Mouse (Mus musculus): ENCODE data around the gene Fbxl16. TPM values are rescaled to one million over a fixed set of nuclear protein-coding genes. Genes with fewer than 3 reads are reported as not detected.
"Not testable (repeated sequence)": the region's sequence is repeated elsewhere in the genome, so short reads cannot be mapped to it uniquely, and the experiment has no call there.

The Fbxl16 gene
- polyA plus RNA-seq, 2 experiments from 2014 or later, result 0.16 TPM; not detected in 1

DNA sequence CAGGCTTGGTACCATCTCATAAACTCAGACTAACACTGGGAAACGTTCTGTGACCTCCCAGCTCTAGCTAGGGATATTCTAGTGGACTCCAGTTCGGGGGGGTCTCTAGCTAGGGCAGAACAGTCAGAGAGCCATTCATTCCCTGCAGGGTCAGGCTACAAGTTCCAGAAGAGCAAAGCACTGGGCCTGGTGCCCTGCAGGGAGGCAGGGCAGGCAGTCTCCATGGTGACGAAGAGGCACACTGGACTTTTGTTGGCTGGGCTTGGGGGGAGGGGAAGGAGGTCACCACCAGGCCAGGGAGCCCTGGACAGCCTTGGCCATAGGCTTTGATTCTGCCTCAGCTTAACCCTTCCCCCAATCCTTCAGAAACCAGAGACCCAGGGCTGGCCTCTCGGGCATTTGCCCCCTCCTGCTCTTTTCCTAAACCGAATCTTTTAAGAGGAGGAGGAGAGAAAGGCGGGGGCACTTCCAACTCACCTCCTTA, 13.2 kb upstream of the Fbxl16 start, which contains the start of gene AC134908.4:
AC134908.4 (minus strand) TSS at position 51 of the 484 bp plus-strand sequence.
- no peak for ATAC-seq

DNA sequence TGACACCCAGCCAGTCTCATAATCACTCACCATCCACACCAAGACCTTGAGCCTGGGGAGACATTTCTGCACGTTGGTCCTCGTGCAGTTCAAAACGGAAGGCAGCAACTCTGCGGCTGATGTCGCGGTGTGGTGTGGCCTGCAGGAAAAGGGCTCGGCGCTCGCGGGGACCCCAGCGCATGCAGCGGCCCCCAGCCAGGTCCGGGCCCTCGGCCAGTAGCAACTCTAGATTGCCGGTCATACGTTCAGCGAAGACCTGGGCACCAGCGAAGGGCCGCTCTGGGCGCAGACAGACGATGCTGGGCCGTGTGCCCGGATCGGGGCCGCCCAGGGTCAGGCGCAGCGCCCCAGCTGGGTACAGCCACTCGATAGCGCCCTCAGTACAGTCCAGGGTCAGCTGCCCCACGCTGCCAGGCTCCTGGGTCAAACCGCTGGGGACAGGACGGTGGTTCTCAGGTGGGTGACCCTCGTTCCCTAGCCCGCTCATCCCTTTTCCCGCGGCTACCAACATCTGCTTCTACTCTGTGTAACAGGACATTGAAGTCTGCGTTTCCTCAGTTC, 12.6 kb upstream of the Fbxl16 start:
- ATAC-seq, result no peak

DNA sequence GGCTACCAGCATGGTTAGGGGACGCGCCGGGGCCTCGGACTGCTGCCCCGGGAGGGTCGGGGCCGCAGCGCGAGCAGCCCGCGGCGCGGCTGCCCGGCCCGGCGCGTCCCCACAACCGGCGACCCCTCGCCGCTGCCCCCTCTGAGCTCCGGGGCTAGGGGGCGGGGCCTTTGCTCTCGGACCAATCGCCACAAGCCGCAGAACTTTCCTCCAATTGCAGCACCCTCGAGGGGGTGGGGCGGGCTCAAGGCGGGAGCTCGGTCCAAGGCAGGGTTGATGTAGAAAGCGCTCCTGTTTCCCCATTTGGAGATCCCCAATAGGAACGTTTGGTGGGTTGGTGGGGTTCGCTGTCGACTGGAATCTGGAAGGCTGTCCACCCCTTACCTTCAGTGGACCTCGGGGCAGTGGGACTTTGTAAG, 11.9 kb upstream of the Fbxl16 start, which contains the start of gene Metrn:
Metrn (minus strand) TSS at position 186 of the 419 bp plus-strand sequence.
- peak; percentile 33 for ATAC-seq

DNA sequence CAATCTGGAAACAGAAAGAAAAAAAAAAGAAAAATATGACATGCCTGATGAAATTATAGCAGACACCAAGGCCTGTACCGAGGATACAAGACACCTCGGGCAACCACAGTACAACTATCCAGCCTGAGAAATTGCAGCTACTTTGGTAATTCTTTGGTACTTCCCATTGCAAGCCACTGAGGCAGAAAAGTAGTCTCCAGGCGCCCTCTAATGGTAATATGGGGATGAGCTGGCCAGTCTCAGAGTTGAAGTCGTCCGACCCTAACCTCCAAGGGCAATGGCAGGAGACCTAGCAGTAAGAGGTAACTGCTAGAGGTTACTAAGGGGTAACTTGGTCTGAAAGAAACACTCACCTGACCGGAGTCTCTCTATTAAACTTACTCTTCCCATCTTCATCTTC, 7.9 kb upstream of the Fbxl16 start:
- ATAC-seq, result peak; percentile 84

DNA sequence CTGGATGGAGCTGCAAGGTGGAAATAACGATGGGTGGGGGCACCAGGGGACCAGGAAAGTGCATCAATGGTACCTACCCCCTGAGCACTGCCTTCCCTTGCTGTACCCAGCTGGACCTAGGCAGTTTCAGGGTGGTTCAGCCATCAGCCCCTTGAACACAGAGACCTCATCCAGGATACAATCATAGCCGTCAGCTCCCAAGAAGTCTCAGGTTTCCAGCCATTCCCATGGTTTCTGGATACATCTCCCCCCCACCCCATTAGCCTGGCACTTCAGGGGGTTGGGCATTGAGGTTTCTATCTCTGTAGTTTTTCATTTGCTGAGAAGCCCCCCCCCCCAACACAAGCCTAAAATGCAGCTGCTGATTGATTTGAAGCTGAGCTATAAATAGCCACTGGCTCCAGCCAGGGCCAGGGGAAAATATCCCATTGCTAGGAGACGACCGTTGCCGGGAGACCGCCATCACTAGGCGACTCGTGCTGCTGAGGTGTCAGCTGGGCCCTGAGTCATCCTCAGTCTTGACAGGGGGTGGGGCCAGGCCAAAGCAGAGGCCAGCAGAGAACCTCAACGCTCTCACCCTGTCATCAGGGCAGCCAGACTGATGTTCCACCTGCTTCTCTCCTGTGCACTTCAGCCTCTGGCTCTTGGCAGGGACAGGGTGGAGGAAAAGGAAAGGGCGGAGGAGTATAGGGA, 5.9 kb upstream of the Fbxl16 start:
- ATAC-seq, result no peak

DNA sequence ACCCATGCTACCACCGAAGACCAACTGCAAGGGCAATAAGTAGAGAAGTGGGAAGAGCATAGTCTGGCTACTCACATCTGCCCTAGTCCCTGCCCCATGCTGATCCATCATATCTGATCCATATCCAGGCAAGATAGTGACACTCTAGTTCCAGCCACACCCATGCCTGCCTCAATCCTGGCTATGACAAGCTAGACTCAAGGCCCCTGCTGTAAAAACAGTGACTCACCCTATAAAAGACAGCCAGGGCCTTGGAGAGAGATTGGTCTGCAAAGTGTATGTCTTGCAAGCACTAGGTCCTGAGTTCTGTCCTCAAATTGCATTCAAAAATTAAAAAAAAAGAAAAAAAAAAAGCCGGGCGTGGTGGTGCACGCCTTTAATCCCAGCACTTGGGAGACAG, 2.4 kb upstream of the Fbxl16 start:
- ATAC-seq, result no peak

DNA sequence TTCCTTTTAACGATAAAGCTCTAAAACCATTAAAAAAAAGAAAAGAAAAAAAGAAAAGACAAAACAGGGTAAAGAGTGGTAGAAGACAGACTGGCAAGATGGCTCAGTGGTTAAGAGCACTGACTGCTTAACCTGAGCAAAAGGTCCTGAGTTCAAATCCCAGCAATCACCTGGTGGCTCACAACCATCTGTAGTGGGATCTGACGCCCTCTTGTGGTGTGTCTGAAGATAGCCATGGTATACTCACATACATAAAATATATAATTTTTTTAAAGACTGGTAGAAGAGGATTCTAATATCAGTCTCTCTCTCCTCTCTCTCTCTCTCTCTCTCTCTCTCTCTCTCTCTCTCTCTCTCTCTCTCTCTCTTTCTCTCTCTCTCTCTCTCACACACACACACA, 1.4 kb upstream of the Fbxl16 start:
- not testable (repeated sequence) for ATAC-seq

DNA sequence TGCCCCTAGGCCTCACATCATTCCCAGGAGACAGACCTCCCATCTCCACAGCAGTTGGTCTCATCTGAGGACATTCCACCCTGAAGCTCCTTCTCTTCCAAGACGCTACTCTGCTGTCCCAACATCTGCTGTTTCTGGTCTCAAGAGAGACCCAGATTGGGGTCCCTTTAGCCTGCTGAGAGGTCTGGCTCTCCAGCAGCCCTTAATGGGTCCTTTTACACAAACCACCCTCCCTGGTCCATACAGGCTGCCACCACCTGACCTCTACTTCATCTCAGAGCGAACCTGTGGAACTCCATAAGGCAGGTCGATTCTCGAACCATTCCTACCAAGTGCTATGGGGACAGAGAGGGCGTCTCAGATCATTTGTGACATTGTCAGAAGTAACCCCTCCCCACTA, 857 bp upstream of the Fbxl16 start:
- no peak for ATAC-seq

DNA sequence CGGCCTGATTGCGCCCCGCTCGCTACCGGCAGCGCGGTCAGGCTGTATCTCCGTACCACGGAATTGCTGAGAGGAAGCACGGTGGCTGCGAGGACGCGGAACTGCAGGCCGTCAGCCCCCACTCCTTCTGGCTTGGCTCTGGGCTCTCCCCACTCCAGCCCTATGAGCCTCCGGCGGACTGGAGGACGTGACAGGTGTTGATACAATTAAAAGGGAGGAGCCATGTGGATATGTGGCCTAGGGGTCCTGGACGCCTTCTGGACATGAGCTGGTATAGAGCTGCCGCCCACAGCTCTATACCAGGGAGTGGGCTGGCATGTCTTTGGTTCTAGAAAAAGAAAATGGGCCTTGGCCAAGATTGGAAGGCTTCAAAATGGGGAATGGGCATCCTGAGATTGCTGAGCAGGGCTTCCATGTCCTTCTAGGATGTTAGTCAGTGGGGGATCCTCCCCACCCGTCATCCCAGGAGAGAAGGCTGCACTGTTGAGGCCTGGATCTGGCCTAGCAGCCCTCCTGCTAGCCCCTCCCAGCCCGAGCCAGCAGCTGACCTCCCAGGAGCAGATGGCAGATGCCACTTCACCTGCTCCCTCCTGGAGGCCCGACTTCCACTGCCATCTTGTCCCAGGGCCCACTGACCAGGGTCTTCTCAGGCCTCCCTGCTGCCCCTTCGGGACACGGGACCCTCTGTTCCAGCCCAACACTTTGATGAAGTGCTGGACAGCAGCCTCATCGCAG, 888 bp downstream of the Fbxl16 start:
- ATAC-seq, result no peak

DNA sequence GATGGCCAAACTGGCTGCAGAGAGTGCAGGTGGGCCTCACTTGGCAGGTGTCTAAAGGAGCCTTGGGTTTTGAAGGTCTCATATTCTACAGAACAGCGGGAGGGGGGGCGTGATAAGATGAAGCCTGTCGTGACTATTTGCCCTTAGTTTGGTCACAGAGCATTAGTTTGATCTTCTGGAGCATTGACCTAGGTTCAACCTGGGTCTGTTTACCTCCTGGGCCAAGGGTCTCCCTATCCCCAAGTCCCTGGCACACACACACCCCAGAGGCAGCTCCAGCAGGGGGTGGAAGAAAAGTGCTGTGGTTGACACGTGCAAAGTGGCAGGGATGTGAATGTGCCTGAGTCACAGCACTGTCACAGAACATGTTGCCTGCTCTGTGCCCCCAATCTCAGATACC, 2.0 kb downstream of the Fbxl16 start:
- no peak for ATAC-seq

DNA sequence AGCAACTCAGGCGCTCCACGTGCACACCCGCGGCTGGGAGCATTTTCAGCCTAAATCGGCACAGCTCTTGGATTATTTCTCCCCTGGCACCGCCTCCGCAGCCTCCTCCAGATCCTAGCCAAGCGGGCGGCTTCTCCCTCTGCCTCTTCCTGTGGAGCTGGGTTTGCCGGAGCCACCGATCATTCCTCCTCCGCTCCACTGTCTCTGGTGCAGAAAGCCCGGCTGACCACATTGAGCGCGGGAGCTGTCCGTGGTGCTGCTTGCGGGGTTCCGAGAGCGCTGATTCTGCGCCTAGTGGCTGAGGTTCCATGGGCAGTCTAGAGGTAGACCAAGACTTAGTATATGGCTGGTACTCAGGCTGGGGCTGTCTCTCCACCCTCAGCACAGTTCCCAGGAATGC, 4.6 kb downstream of the Fbxl16 start:
- peak; percentile 43 for ATAC-seq

DNA sequence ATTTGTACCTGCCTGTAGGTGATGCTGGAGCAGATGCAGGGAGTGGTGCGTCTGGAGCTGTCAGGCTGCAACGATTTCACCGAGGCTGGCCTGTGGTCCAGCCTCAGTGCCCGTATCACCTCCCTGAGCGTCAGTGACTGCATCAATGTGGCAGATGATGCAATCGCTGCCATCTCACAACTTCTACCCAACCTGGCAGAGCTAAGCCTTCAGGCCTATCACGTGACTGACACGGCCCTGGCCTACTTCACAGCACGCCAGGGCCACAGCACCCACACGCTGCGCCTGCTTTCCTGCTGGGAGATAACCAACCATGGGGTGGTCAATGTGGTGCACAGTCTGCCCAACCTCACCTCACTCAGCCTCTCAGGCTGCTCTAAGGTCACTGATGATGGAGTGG, 8.8 kb downstream of the Fbxl16 start:
- ATAC-seq, result no peak

DNA sequence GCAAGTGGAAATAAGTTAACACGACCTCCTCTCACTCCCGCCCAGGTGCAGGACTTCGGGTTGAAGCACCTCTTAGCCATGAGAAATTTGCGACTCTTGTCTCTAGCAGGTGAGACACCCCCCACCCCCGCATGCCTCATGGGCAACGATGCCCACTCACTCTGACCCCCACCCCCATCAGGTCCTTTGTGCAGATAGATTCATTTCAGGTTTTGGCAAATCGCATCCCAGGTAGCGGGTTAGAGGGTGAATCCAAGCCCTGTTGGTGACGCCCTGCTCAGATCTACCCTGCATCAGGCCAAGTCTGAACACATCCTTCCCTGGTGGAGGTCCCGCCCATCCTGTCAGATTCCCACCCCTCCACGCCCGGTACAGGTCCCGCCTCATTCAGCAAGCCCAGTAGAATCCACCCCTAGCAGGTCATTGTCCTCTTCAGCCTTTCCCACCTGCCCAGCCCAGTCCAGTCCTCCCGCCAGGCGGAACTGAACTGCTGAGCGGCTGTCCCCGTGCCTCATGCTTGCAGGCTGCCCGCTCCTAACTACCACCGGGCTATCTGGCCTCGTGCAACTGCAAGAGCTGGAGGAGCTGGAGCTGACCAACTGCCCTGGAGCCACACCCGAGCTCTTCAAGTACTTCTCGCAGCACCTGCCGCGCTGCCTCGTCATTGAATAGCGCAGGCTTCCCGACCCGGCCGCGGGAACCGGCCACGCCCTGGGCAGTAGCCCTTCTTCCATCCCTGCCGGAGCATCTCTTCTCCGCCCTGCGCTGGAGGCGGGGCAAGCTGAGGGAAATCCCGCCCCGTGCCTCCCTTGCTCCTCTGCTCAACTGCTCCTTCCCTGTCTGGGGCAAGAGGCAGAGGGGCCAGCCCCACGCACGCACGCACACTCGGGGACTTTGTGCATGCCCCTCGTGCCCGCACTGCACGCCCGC, 10.2 kb downstream of the Fbxl16 start:
- no peak for ATAC-seq

DNA sequence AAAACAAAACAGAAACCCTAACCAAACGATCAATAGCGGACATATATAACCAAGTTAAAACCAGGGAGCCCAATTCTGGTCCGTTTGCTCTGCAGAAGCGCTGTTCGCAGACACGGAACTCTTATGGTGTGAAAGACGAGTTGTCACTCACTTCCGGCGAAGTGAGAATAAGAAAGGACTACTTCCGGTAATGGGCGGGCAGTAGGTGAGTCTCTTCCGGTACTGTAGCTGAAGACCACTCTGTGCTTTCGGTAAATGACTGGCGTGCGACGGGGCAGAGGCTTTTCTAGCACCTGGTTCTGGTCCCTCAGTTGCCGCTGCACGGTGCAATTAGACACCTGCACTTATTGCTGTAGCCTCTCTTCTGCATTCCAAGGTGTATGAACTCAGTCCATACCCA, 14.6 kb downstream of the Fbxl16 start, which contains the start of gene Wdr24:
Wdr24 (plus strand) TSS at position 176 of the 400 bp plus-strand sequence.
- ATAC-seq, result peak; percentile 94

DNA sequence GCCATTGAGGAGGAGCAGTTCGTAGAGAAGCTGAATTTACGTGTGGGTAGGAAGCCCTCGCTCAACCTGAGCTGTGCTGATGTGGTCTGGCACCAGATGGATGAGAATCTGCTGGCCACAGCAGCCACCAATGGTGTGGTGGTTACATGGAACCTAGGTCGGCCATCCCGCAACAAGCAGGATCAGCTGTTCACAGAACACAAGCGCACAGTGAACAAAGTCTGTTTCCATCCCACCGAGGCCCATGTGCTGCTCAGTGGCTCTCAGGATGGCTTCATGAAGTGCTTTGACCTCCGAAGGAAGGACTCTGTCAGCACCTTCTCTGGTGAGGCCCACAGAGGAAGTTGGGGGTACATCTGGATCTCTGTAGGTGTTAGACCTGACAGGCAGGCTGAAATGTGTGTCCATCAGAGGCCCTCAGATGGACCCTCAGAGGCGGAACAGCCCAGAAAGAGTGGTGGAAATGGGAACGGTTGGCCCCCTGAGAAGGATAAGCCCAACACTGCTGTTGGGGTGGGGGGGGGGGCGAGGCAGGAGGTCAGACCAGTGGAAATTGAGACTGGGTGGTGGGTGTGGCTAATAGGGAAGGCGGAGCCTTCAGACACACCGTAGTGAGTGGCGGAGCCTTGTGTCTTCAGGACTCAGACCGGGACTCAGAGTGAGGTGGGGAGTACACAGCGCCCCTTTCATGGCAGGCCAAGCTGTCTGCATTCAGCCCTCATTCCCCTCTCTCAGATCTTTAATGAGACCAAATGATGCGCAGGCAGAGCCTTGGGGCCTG, 15.7 kb downstream of the Fbxl16 start:
- ATAC-seq, result no peak

DNA sequence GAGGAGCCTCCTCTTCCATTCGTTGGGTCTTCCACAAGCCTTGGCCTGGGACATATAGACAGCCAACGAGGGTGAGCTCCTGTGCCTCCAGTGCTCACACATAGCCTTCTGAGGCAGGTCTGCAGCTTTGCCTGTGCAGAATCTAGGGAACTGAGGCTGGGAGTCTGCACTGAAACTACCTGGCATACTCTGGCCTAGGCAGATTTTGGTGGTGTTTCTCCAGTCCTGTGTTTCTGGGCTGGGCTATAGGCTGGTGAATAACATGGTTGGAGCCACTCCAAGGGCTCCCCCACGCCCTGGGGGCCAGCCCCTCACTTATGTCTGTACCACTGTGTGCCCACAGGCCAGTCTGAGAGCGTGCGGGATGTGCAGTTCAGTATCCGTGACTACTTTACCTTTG, 16.4 kb downstream of the Fbxl16 start:
- no peak for ATAC-seq

DNA sequence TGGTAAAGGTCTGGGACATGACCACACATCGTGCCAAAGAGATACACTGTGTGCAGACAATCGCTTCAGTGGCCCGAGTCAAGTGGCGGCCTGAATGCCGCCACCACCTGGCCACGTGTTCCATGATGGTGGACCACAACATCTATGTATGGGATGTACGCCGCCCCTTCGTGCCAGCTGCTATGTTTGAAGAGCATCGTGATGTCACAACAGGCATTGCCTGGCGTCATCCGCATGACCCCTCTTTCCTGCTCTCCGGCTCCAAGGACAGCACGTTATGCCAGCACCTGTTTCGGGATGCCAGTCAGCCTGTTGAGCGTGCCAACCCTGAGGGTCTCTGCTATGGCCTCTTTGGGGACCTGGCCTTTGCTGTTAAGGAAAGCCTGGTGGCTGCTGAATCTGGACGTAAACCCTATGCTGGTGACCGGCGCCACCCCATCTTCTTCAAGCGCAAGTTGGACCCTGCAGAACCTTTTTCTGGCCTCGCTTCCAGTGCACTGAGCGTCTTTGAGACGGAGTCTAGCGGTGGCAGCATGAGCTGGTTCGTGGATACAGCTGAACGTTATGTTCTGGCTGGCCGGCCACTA, 17.2 kb downstream of the Fbxl16 start:
- no peak for ATAC-seq

DNA sequence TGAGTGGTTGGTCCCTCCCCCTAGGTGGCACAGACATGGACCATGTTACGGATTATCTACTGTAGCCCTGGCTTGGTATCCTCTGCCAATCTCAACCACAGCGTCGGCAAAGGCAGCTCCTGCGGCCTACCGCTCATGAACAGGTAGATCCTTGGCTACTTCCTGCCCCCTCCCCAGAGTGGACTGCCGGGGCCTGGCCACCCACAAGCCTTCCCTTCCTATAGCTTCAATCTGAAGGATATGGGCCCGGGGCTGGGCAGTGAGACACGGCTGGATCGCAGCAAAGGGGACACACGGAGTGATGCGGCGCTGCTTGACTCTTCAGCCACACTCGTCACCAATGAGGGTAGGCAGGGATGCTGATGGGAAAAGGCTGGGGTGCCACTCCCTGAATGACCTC, 18.1 kb downstream of the Fbxl16 start:
- ATAC-seq, result no peak

DNA sequence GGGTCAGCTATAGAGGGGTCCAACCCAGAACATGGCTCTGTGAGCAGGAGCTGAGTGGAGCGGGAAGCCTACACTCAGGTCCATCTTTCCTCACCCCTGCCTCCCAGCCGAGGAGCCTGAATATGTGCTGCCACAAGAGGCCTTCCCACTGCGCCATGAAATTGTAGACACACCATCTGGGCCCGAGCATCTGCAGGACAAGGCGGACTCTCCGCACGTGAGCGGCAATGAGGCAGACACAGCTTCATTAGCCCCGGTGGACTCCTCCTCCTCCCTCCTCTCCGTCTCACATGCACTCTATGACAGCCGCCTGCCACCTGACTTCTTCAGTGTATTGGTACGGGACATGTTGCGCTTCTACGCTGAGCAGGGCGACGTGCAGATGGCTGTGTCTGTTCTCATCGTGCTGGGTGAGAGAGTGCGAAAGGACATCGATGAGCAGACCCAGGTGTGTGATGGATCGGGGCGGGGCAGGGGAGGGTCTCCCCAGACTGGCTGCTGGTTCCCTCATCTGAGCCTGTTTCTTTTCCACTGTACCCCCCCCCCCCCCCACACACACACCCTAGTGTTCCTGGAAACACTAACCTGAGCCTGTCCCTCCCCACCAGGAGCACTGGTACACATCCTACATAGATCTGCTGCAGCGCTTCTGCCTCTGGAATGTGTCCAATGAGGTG, 18.8 kb downstream of the Fbxl16 start:
- no peak for ATAC-seq

DNA sequence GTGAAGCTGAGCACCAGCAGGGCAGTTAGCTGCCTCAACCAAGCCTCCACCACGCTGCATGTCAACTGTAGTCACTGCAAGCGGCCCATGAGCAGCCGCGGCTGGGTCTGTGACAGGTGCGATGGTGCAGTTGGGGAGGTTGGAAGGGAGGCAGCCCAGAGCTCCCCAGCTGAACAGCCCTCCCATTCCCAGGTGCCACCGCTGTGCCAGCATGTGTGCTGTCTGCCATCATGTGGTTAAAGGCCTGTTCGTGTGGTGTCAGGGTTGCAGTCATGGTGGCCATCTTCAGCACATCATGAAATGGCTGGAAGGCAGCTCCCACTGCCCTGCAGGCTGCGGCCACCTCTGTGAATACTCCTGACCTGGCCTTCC, 19.3 kb downstream of the Fbxl16 start:
- no peak for ATAC-seq

Measured in activated CD4-positive, CD25-positive, alpha-beta regulatory T cell, adult 4 months (primary cell).